Mouse (Mus musculus): ENCODE measurements around the gene Qrfp. TPM values are rescaled to one million over a fixed set of nuclear protein-coding genes. Genes with fewer than 3 reads are reported as not detected.

Gene Qrfp
- polyA plus RNA-seq, 1 experiment = not detected

DNA sequence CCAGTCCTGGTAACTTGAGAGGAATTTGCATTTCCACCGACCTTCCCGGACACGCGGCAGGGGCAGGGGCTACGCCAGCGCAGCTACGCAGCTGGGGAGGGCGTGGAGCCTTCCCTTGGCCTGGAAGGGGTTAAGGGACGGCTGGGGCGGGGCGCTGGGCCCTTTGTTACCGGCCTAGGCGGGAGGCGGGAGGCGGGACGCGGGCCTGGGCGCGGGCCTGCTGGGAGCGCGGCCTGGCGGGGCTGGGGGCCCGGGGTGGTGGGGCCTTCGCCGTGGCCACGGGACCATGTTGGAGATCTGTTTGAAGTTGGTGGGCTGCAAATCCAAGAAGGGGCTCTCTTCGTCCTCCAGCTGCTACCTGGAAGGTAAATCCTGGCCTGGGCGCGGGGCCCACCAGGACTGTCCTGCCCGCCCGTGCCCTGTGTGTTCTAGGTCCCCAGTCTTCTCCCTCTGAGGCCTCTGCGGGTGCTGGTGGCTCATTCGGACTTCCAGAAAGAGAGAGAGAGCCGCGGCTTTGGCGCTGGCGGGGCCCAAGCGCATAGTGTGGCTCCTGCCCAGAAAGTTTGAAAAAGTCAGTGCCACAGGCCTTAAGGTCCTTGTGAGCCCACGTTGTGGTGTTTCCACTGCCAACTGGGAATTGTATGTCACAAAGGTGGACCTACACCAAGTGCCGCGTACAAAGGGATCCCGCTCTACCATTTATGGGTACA is 50.5 kb downstream of the Qrfp start:
- 32% methylated on average over 41 of the region's 42 CpGs for WGBS
- Histone ChIP-seq H3K27ac (ENCODE audit: insufficient read depth, low read depth, low read length) (peak overlapping the region; percentile 12; the same call in 1 of the 2 replicates), H3K4me1 (ENCODE audit: control insufficient read depth, insufficient read depth, low read length) (peaks cover 9% of the 10 kb centered on the region), H3K4me3 (ENCODE audit: insufficient read depth, low read depth, low read length) (peak overlapping the region; percentile 49)
- TF ChIP-seq POLR2A (IDR thresholded peaks at IDR 0.05; ENCODE audit: insufficient read depth, low read depth, low read length) (no peak), CTCF (IDR thresholded peaks at IDR 0.05; ENCODE audit: insufficient read depth, low read depth, low read length) (no peak)

DNA sequence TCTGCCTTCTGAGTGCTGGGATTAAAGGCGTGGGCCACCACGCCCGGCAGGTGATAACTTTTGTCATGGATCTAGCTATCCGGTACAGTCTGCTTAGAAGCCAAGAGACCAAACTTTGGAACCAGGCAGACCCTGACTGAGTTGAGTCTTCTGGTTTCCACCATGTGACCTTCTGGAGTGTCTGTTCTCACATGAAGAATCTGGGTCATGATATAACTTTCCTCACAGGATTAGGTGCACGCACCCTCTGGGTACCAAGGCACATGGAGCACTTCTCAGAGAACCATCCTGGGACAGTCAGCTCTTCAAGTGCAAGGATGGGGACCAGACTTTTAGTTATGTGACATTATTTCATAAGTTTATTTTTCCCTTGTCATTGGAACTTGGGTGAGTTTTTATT is 51.4 kb downstream of the Qrfp start:
- Histone ChIP-seq H3K27ac (ENCODE audit: insufficient read depth, low read depth, low read length) (no peak overlapping the region), H3K4me1 (ENCODE audit: control insufficient read depth, insufficient read depth, low read length) (peaks cover 9% of the 10 kb centered on the region), H3K4me3 (ENCODE audit: insufficient read depth, low read depth, low read length) (no peak overlapping the region)
- TF ChIP-seq POLR2A (IDR thresholded peaks at IDR 0.05; ENCODE audit: insufficient read depth, low read depth, low read length) (no peak), CTCF (IDR thresholded peaks at IDR 0.05; ENCODE audit: insufficient read depth, low read depth, low read length) (no peak)
- WGBS = 91% methylated on average over 5 of the region's 5 CpGs

DNA sequence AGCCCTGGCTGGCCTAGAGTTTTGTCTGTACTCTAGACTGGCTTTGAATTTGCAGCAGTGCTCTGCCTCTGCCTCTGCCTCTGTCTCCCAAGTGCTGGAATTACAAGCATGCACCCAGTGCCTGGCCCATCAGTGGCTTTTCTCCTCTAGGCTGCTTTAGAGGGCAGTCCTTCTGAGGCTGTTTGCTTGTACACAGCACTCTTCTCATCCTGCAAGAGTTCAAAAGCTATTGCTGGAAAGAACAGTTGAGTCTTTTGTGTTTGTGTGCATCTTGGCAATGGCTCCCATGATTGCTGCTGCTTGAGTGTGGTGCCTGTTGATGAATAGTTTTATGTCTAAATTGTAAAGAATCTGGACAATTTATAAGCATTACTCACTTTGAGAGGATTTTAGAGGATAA is 52.9 kb downstream of the Qrfp start:
- no peak overlapping the region for H3K27ac ChIP-seq (ENCODE audit: insufficient read depth, low read depth, low read length)
- H3K4me1 ChIP-seq (ENCODE audit: control insufficient read depth, insufficient read depth, low read length) = peaks cover 5% of the 10 kb centered on the region
- TF ChIP-seq POLR2A (IDR thresholded peaks at IDR 0.05; ENCODE audit: insufficient read depth, low read depth, low read length) (no peak), CTCF (IDR thresholded peaks at IDR 0.05; ENCODE audit: insufficient read depth, low read depth, low read length) (no peak)

More for the DNA sequence above, 52.9 kb downstream of the Qrfp start:
- no peak overlapping the region for H3K4me3 ChIP-seq (ENCODE audit: insufficient read depth, low read depth, low read length)

Other genes starting within 250 kb of the Qrfp start
- gene Fubp3, start 237.9 kb downstream of the Qrfp start, polyA plus RNA-seq (2012; ENCODE audit: insufficient read depth, insufficient read length, low replicate concordance, missing spikeins) = not detected in 2 replicates
- gene Prdm12, start 170.5 kb downstream of the Qrfp start, polyA plus RNA-seq (2012; ENCODE audit: insufficient read depth, insufficient read length, low replicate concordance, missing spikeins) = not detected in 2 replicates
- gene Exosc2, start 139.9 kb downstream of the Qrfp start, polyA plus RNA-seq (2012; ENCODE audit: insufficient read depth, insufficient read length, low replicate concordance, missing spikeins) = not detected in 2 replicates
- gene Abl1, start 122.2 kb downstream of the Qrfp start, polyA plus RNA-seq (2012; ENCODE audit: insufficient read depth, insufficient read length, low replicate concordance, missing spikeins) = not detected in 2 replicates
- not detected in 2 replicates for gene Fibcd1, start 35.4 kb upstream of the Qrfp start, polyA plus RNA-seq (2012; ENCODE audit: insufficient read depth, insufficient read length, low replicate concordance, missing spikeins)
- gene Lamc3, start 76.7 kb upstream of the Qrfp start, polyA plus RNA-seq (2012; ENCODE audit: insufficient read depth, insufficient read length, low replicate concordance, missing spikeins) = not detected in 2 replicates
- gene Aif1l, start 139.6 kb upstream of the Qrfp start, polyA plus RNA-seq (2012; ENCODE audit: insufficient read depth, insufficient read length, low replicate concordance, missing spikeins) = not detected in 2 replicates
- not detected in 2 replicates for gene Nup214, start 163.9 kb upstream of the Qrfp start, polyA plus RNA-seq (2012; ENCODE audit: insufficient read depth, insufficient read length, low replicate concordance, missing spikeins)